Mouse (Mus musculus): ENCODE results near the gene Ttc7b.

The Ttc7b gene

DNA sequence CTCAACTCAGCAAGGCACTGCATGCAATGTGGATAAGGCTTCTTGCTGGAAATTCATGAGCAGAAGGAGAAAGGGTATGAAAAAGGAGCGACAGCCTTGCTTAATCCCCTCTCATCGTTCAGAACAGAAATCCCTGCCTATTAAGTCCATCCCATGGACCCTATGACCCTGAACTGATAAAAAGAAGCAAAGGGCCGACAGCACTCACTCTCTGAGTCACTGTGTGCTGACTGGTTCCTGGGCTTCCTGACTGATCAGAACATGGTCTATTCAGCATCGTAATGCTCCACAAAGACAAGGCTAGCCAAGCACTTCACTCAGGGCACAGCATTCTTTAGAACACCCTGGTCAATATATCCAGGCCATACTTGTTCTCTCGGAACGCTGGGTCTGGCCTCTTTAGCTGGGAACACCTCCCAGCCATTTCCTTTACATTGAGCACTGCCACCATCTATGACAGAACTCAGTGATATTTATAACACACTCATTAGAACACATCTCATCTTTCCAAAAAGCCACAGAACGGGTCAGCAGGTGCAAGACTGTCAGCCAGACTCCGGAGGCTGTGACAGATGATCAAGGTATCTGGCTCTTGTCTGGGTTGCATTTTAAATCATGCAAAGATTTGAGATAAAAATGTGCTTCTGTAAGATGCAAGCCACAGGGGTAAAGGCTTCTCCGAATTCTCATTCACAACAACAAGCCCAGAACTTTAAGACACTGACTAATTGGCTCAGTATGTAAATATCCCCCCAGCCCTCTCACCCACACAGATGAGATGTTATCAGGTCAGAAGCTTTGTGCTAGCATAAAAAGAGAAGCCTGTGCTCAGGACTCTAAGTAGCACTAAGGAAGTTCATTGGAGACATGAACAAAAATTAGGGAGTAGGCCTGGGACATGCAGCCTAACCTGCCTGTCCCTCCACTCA, 100.4 kb downstream of the Ttc7b start:
- in situ Hi-C loops (cut with MboI, MseI): no loop called here

GRCm38 (mm10) chr12:100415802-100416201, 104.8 kb downstream of the Ttc7b start:
- in situ Hi-C loops (cut with MboI, MseI): no loop called here

DNA sequence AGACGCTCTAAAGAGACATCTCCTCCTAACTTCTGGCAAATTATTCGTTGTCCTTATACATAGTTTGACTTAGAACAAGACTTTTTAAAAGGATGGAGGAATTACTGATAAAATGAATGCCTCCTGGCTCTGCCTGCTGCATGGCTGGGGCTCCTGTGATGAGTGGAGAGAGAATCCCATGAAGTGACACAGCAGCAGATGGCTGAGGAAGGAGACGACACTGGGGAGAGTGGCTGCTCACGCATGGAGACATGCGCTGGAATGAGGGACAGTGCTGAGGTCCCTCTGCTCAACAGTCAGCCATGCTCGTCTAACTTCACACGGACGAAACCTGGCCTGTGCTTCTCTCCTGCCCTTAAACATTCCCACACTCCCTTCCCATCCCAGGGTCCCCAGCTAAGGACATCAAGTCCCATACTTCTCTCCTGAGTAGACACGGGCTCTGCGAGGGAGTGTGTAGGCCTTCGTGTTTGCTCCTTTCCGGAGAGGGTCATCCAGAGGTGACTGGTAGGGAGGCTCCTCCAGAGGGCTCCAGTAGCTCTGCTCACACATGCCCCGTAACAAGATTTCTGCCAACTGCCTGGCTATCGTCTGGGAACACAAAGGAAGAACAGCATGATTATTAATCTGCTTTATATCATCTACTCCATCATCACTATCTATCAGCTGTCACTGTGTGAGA, 105.8 kb downstream of the Ttc7b start:
- in situ Hi-C loops (cut with MboI, MseI): no loop called here

GRCm38 (mm10) chr12:100408714-100409113, 111.9 kb downstream of the Ttc7b start:
- in situ Hi-C loops (cut with MboI, MseI): no loop called here

DNA sequence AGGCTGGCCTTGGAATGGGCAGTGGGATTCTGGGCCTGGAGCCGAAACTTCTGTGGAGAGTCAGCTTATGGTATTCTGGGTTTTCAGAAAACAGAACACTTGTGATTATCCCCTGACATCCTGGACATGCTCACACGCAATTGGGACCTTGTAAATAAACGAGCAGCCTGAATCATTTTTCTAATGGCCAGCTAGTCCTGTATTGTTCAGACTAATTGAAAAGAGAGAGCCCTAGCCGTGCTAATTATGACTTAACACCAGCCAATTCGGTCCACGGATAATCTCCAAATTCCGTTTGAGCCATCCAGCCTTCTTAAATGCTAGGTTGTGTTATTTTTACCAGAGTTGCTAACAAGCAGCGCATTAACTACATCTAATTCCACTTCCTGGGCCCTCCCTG, 112.5 kb downstream of the Ttc7b start:
- in situ Hi-C loops (cut with MboI, MseI): no loop called here

GRCm38 (mm10) chr12:100407371-100407770, 113.3 kb downstream of the Ttc7b start:
- in situ Hi-C loops (cut with MboI, MseI): no loop called here

GRCm38 (mm10) chr12:100406094-100406493, 114.5 kb downstream of the Ttc7b start:
- in situ Hi-C loops (cut with MboI, MseI): no loop called here

DNA sequence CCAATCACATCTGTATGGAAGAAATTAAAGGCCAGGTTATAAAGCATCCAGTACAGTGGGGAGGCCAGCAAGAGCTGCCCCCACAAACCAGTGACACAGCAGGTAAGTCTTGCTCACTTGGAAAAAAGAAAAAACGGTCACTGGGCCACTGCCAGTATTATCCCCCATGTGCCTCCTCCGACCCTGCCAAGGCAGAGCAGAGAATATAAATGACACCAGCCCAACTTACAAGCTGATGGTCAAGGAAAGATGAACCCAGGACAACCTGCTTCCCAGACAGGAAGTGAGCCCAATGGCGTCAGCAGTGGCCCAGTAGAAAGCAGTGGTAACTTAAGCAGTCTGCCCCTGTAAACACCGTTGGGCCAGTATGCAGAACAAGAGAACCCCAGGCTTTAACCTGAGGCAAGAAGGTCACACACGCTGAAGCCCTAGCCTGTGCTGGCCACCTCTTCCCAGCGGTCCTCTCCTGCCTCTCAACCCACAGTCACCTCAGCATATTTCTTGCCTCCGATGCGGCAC, 115.1 kb downstream of the Ttc7b start:
- in situ Hi-C loops (cut with MboI, MseI): no loop called here

- in situ Hi-C loops (cut with MboI, MseI): no loop called here
Observed at GRCm38 (mm10) chr12:100404430-100404829, 116.2 kb downstream of the Ttc7b start.

DNA sequence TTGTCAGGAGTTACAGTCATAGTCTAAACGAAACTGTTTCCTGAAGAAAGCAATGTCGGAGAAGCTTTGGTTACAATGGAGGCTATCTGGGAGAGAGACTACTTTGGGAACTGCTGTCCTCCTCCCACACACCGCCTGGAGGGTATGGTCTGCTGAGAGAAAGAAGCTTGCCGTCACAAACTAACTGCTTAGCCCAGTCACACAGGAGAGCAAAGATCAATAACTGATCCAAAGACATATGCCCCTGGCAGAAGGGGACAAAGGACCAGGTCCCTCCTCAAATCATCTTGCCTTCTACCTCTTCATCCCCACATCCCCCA, 117.7 kb downstream of the Ttc7b start:
- in situ Hi-C loops (cut with MboI, MseI): no loop called here

GRCm38 (mm10) chr12:100402296-100403004, 118.2 kb downstream of the Ttc7b start:
- in situ Hi-C loops (cut with MboI, MseI): no loop called here

- in situ Hi-C loops (cut with MboI, MseI): no loop called here
Observed at GRCm38 (mm10) chr12:100400119-100400518, 120.5 kb downstream of the Ttc7b start.

- in situ Hi-C loops (cut with MboI, MseI): no loop called here
Observed at GRCm38 (mm10) chr12:100399126-100399727, 121.4 kb downstream of the Ttc7b start.

DNA sequence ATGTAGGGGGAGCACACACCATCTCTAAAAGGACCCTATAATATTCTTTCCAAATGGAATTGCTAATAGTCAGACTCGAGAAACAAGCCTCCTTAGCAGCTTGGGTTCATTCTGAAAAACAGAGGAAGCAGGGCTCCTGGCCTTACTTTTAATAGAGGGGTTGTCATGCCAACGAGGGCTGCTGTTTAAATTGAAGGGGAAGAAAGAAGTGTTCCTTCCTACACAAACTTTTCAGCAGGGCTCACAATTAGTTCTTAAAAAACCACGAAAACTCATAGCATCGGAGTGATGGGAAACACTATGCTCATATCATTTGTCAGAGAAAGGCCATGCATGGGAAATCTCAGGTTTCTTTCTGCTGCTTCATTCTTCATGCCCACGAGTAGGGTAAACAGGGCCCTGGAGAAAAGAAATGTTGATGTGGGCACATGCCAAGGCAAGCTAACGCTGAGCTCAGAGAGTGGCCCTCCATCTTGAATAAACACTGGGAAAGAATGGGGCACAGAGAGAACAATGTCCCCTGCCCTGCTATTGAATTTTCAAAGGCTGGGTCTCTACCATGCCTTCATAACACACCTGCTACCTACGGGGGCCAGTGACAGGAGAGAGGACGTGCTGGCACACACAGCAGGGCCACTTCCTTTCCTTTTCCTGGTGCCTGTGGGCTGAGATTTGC, 122.2 kb downstream of the Ttc7b start:
- in situ Hi-C loops (cut with MboI, MseI): no loop called here

- in situ Hi-C loops (cut with MboI, MseI): no loop called here
Observed at GRCm38 (mm10) chr12:100397432-100398146, 123.0 kb downstream of the Ttc7b start.

GRCm38 (mm10) chr12:100396806-100397205, 123.8 kb downstream of the Ttc7b start:
- in situ Hi-C loops (cut with MboI, MseI): no loop called here

DNA sequence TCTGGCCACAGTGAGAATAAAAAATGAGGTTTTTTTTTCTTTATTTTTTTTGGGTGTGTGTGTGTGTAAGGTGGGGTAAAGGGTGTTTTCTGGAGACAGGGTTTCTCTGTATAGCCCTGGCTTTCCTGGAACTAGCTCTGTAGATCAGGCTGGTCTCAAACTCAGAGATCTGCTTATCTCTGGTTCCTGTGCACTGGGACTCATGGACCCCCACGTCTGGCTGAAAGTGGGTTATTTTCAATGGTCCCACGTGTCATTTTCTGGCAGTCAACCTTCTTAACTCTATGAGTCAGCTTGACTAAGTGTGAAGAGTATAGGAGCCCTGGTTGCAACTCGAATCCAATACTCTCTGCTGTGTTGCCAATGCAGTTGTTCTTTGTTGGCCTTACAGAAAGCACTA, 127.1 kb downstream of the Ttc7b start:
- in situ Hi-C loops (cut with MboI, MseI): no loop called here

DNA sequence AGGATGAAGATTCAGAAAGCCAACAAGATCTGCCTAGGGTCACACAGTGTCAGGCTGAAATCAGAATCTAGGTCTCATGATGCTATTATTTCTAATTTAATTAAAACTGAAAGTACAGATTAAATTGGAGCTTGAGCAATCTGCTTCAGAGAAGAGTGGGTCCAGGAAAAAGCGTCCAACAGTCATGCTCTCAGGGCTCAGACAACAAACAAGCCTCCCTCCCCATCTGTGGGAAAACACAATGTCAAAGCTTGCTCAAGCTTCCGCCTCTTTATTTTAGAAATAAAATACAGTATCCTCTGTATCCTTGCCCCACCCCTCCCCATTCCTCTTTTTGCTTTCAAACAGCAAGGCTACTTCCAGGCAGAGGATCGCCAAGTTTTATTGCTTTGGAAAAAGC, 127.5 kb downstream of the Ttc7b start:
- in situ Hi-C loops (cut with MboI, MseI): no loop called here

DNA sequence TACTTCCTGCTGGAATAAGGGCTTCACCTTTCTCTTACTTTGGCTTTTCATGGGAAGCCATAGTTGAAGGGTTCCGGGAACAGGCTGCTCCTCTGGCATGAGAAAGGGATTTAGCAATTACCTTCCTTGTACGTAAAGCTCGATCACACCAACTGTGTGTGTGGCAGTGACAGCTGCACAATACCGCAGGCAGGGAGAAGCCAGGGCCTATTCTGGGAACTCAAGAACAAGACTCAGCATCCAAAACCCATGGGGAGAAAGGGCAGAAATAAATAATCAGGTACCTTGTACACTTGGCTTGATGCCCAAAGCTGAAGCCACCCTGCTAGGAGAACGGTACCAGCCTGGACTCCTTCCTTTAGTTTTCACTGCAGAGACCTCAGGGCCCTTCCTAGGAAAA, 128.2 kb downstream of the Ttc7b start:
- in situ Hi-C loops (cut with MboI, MseI): no loop called here

- in situ Hi-C loops (cut with MboI, MseI): no loop called here
Observed at GRCm38 (mm10) chr12:100391890-100392289, 128.7 kb downstream of the Ttc7b start.

Data from T-helper 1 cell (primary cell).